Mouse (Mus musculus): Measurements from ENCODE around the gene Glt8d2. TPM values are rescaled to one million over a fixed set of nuclear protein-coding genes. Genes with fewer than 3 reads are reported as not detected.

The Glt8d2 gene
- polyA plus RNA-seq, 1 experiment = not detected

DNA sequence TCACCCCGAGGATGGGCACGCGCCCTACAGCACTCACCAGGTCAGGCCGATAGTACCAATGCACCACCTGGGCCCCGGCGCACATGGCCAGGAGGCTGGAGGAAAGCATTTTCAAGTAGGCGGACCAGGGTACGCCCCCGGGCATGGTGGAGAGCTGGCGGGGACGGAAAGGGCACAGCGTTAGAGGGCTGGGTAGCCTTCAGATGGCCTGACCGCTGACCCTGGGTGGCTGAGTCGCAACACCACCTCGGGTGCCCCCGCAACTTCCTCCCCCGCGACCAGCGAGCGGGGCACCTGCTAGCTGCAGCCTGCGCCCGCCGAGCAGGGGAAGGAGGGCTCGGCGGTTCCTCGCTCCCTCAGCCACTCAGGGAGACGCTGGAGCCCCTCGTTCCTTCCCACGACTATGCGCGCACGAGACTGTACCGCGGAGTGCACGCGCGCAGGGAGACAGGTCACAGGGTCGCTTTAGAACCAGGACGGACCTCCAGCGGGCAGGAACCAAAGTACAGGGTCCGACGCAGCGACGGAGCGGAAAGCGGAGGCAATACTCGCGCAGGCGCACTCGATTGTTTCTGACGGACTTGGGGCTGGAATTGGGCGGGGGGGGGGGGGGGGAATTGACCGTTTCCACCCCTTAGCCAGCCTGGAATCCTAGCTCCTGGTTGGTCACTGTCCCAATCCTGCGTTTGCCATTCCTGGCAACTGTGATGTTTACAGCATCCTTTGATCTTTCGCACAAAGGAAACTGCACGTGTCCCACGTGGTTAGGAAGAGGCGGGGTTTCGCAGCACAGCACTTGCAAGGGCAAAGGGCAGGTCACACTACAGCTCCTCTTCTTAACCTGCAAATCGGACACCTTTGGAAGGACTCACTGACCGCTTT is 67.5 kb downstream of the Glt8d2 start, which contains the start of gene 1190007I07Rik:
TSS of gene 1190007I07Rik (minus strand) at position 558 of the 882 bp plus-strand sequence.
- H3K27ac ChIP-seq (ENCODE audit: control insufficient read depth, insufficient read depth, low read depth, low read length, poor library complexity) = peak within 1 kb of the TSS; percentile 74

DNA sequence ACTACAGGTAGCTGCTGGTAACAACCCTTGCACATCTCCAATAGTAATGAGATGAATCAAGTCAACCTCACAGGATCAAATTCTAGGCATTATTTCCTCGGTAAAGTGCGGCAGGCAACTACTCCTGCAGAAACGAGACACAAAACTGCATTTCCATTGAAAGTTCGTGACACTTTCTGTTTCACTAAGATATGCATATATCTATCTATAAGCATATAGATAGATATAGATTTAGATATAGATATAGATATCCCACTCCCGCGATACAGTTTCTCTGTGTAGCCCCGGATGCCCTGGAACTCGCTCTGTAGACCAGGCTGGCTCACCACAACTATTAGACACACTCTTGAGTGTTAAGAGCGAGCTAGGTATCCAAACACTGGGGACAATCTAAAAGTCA is 68.2 kb downstream of the Glt8d2 start:
- Histone ChIP-seq H3K4me3 (replicated peaks; ENCODE audit: control insufficient read depth, low read depth, low read length) (peak overlapping the region; percentile 63), H3K27ac (ENCODE audit: control insufficient read depth, insufficient read depth, low read depth, low read length, poor library complexity) (no peak overlapping the region; the same call in 1 of the 2 replicates), H3K4me1 (ENCODE audit: control insufficient read depth, insufficient read depth, low read length) (no peaks in the 10 kb centered on the region)
- WGBS = 4% methylated on average over 9 of the region's 9 CpGs
- no peak for TF ChIP-seq POLR2A (IDR thresholded peaks at IDR 0.05; ENCODE audit: borderline replicate concordance, control insufficient read depth, low read depth, low read length)
- TF ChIP-seq CTCF (IDR thresholded peaks at IDR 0.05; ENCODE audit: control insufficient read depth, insufficient read depth, low read length) = no peak

More for the DNA sequence above, 67.5 kb downstream of the Glt8d2 start, which contains the start of gene 1190007I07Rik:
- Histone ChIP-seq H3K4me1 (ENCODE audit: control insufficient read depth, insufficient read depth, low read length) (no peaks in the 10 kb centered on the region), H3K4me3 (replicated peaks; ENCODE audit: control insufficient read depth, low read depth, low read length) (peak within 1 kb of the TSS; percentile 97)
- WGBS = under 1% methylated on average over 61 of the region's 61 CpGs
- TF ChIP-seq POLR2A (IDR thresholded peaks at IDR 0.05; ENCODE audit: borderline replicate concordance, control insufficient read depth, low read depth, low read length) (peak; percentile 45; the same call in 1 of the 2 replicates), CTCF (IDR thresholded peaks at IDR 0.05; ENCODE audit: control insufficient read depth, insufficient read depth, low read length) (no peak)

Other genes with a start within 250 kb of the Glt8d2 start
- gene Gm1553, start 198.0 kb downstream of the Glt8d2 start, polyA plus RNA-seq (2011; ENCODE audit: insufficient read depth, insufficient read length, low replicate concordance, missing spikeins) = not detected in 2 replicates
- gene 1190007I07Rik, start 67.4 kb downstream of the Glt8d2 start, polyA plus RNA-seq (2011; ENCODE audit: insufficient read depth, insufficient read length, low replicate concordance, missing spikeins) = 16.5 and 38.3 TPM in 2 replicates
- gene Tdg, start 60.8 kb downstream of the Glt8d2 start, polyA plus RNA-seq (2011; ENCODE audit: insufficient read depth, insufficient read length, low replicate concordance, missing spikeins) = 21.6 and 27.5 TPM in 2 replicates
- 6.3 and 10.6 TPM in 2 replicates for gene Hcfc2, start 5.5 kb upstream of the Glt8d2 start, polyA plus RNA-seq (2011; ENCODE audit: insufficient read depth, insufficient read length, low replicate concordance, missing spikeins)
- 27.1 and 40.3 TPM in 2 replicates for gene Nfyb, start 73.5 kb upstream of the Glt8d2 start, polyA plus RNA-seq (2011; ENCODE audit: insufficient read depth, insufficient read length, low replicate concordance, missing spikeins)
- gene Txnrd1, start 143.3 kb upstream of the Glt8d2 start, polyA plus RNA-seq (2011; ENCODE audit: insufficient read depth, insufficient read length, low replicate concordance, missing spikeins) = 13.1 and 20.2 TPM in 2 replicates
- 2.0 and 5.8 TPM in 2 replicates for gene Eid3, start 176.0 kb upstream of the Glt8d2 start, polyA plus RNA-seq (2011; ENCODE audit: insufficient read depth, insufficient read length, low replicate concordance, missing spikeins)

All from bone marrow, adult 2 months (tissue).